Mouse (Mus musculus) ES-E14 (cell line): ENCODE measurements around the gene Wdr83.

ENCODE experiments used
- CHD2 ChIP-seq: IDR thresholded peaks from 2 replicates; pipeline ENCODE4 v1.6.1; 2014; ENCODE audit warnings: mild to moderate bottlenecking, low read depth, low read length, inconsistent platforms
- HCFC1 ChIP-seq: IDR thresholded peaks from 2 replicates; pipeline ENCODE4 v1.6.1; 2012; ENCODE audit warnings: low read length, inconsistent platforms, borderline replicate concordance; ENCODE audit not compliant: insufficient read depth
- MAFK ChIP-seq: IDR thresholded peaks from 2 replicates; pipeline ENCODE4 v1.6.1; 2014; ENCODE audit warnings: mild to moderate bottlenecking, low read depth, low read length, inconsistent platforms; ENCODE audit not compliant: insufficient read depth
- ZC3H11A ChIP-seq: IDR thresholded peaks from 2 replicates; pipeline ENCODE4 v1.6.1; 2012; ENCODE audit warnings: low read depth, mild to moderate bottlenecking, inconsistent platforms, low read length, borderline replicate concordance
- ZNF384 ChIP-seq: IDR thresholded peaks from 2 replicates; pipeline ENCODE4 v1.6.1; 2012; ENCODE audit warnings: low read depth, low read length, inconsistent platforms

- TF ChIP-seq MAFK (no peak), HCFC1 (no peak), ZC3H11A (no peak), ZNF384 (no peak), CHD2 (no peak)
Observed at GRCm38 (mm10) chr8:85100076-85100665, 19.1 kb upstream of the Wdr83 start.
